Mouse (Mus musculus) intestine, embryonic 15.5 days (tissue): ENCODE results near the gene Park7. TPM values are rescaled to one million over a fixed set of nuclear protein-coding genes. Genes with fewer than 3 reads are reported as not detected.

Experiments
- ATAC-seq: fragments of 200-750 bp; cut with Nextera tagmentation; 2 replicates; pipeline ENCODE4 v1.8.0; 2017; ENCODE audit warnings: moderate TSS enrichment, moderate library complexity
- H3K27ac ChIP-seq: fragments of 300-500 bp; sonication (generic); 2 replicates; pipeline ENCODE4 v1.5.1; 2015; ENCODE audit warnings: mild to moderate bottlenecking, inconsistent platforms
- H3K27me3 ChIP-seq: fragments of 300-500 bp; sonication (generic); replicated peaks from 2 replicates; pipeline ENCODE4 v1.6.1; 2015; ENCODE audit warnings: inconsistent platforms
- H3K36me3 ChIP-seq: fragments of 300-500 bp; sonication (generic); 2 replicates; pipeline ENCODE4 v1.6.1; 2015; ENCODE audit warnings: inconsistent platforms
- H3K4me1 ChIP-seq: fragments of 300-500 bp; sonication (generic); replicated peaks from 2 replicates; pipeline ENCODE4 v1.6.1; 2015; ENCODE audit warnings: inconsistent platforms
- H3K4me2 ChIP-seq: fragments of 300-500 bp; sonication (generic); replicated peaks from 2 replicates; pipeline ENCODE4 v1.6.1; 2015; ENCODE audit warnings: mild to moderate bottlenecking, inconsistent platforms
- H3K4me3 ChIP-seq: fragments of 300-500 bp; sonication (generic); replicated peaks from 2 replicates; pipeline ENCODE4 v1.5.1; 2015; ENCODE audit warnings: inconsistent platforms
- H3K9ac ChIP-seq: fragments of 300-500 bp; sonication (generic); 2 replicates; pipeline ENCODE4 v1.6.1; 2015; ENCODE audit warnings: inconsistent platforms
- H3K9me3 ChIP-seq: fragments of 300-500 bp; sonication (generic); 2 replicates; pipeline ENCODE4 v1.6.1; 2016; ENCODE audit warnings: inconsistent platforms
- WGBS: fragments of 180-500 bp; shearing (Covaris S2); methylation state at CpG from one replicate; pipeline ENCODE4 v1.1.7; 2015; 5-methylcytosine and 5-hydroxymethylcytosine counted together
- polyA plus RNA-seq: library from polyadenylated mRNA; unstranded; fragments of >200 nt; fragmentation: Nextera tagmentation; extraction: Ambion mirVana; gene quantifications from 2 replicates; pipeline ENCODE4 v1.2.1, GENCODE M21; 2015

Gene Park7
- polyA plus RNA-seq, 1 experiment from 2014 or later: 410 TPM

- Histone ChIP-seq H3K9me3 (no peaks in the 10 kb centered on the region), H3K4me1 (no peaks in the 10 kb centered on the region), H3K4me3 (no peak overlapping the region), H3K36me3 (no peaks in the 10 kb centered on the region), H3K4me2 (no peak overlapping the region), H3K27ac (no peak overlapping the region), H3K9ac (no peak overlapping the region), H3K27me3 (no peaks in the 10 kb centered on the region; the same call in 1 of the 2 replicates)
- ATAC-seq: no peak
- 59% methylated on average over 10 of the region's 10 CpGs for WGBS
Observed at GRCm38 (mm10) chr4:150927789-150928188, 13.6 kb upstream of the Park7 start.

GRCm38 (mm10) chr4:150926924-150927705, 12.9 kb upstream of the Park7 start:
- Histone ChIP-seq H3K4me2 (no peak overlapping the region), H3K9me3 (no peaks in the 10 kb centered on the region), H3K36me3 (no peaks in the 10 kb centered on the region), H3K27ac (no peak overlapping the region), H3K4me3 (no peak overlapping the region), H3K9ac (no peak overlapping the region), H3K27me3 (no peaks in the 10 kb centered on the region; the same call in 1 of the 2 replicates), H3K4me1 (no peaks in the 10 kb centered on the region)
- 49% methylated on average over 14 of the region's 14 CpGs for WGBS
- no peak for ATAC-seq

- ATAC-seq: no peak
- 57% methylated on average over 5 of the region's 5 CpGs for WGBS
Observed at GRCm38 (mm10) chr4:150925923-150926322, 11.7 kb upstream of the Park7 start.

GRCm38 (mm10) chr4:150924936-150925335, 10.7 kb upstream of the Park7 start:
- Histone ChIP-seq H3K9me3 (no peaks in the 10 kb centered on the region), H3K36me3 (no peaks in the 10 kb centered on the region), H3K4me2 (no peak overlapping the region), H3K4me3 (no peak overlapping the region), H3K27ac (no peak overlapping the region), H3K27me3 (no peaks in the 10 kb centered on the region; the same call in 1 of the 2 replicates), H3K4me1 (no peaks in the 10 kb centered on the region), H3K9ac (no peak overlapping the region)
- ATAC-seq: no peak
- WGBS: 85% methylated on average over 6 of the region's 6 CpGs

More at GRCm38 (mm10) chr4:150925923-150926322, 11.7 kb upstream of the Park7 start:
- Histone ChIP-seq H3K27ac (no peak overlapping the region), H3K9me3 (no peaks in the 10 kb centered on the region), H3K4me1 (no peaks in the 10 kb centered on the region), H3K27me3 (no peaks in the 10 kb centered on the region; the same call in 1 of the 2 replicates), H3K4me3 (no peak overlapping the region), H3K4me2 (no peak overlapping the region), H3K9ac (no peak overlapping the region), H3K36me3 (no peaks in the 10 kb centered on the region)

GRCm38 (mm10) chr4:150924308-150924707, 10.1 kb upstream of the Park7 start:
- Histone ChIP-seq H3K4me2 (no peak overlapping the region), H3K36me3 (no peaks in the 10 kb centered on the region), H3K4me1 (no peaks in the 10 kb centered on the region), H3K4me3 (no peak overlapping the region), H3K9ac (no peak overlapping the region), H3K9me3 (no peaks in the 10 kb centered on the region), H3K27me3 (no peaks in the 10 kb centered on the region; the same call in 1 of the 2 replicates), H3K27ac (no peak overlapping the region)
- 83% methylated on average over 13 of the region's 13 CpGs for WGBS
- no peak for ATAC-seq

- Histone ChIP-seq H3K9me3 (no peaks in the 10 kb centered on the region), H3K4me2 (no peak overlapping the region), H3K9ac (no peak overlapping the region), H3K4me1 (no peaks in the 10 kb centered on the region), H3K4me3 (no peak overlapping the region), H3K36me3 (no peaks in the 10 kb centered on the region), H3K27ac (no peak overlapping the region), H3K27me3 (no peaks in the 10 kb centered on the region)
- 75% methylated on average over 8 of the region's 8 CpGs for WGBS
- ATAC-seq: 0 out of 2 replicates have a peak, but pooled peaks have one; percentile 27
Observed at GRCm38 (mm10) chr4:150921206-150921605, 7.0 kb upstream of the Park7 start.

GRCm38 (mm10) chr4:150917336-150918027, 3.2 kb upstream of the Park7 start:
- 72% methylated on average over 8 of the region's 8 CpGs for WGBS
- H3K4me3 ChIP-seq: no peak overlapping the region
- no peaks in the 10 kb centered on the region for H3K36me3 ChIP-seq
- H3K4me2 ChIP-seq: no peak overlapping the region
- no peak overlapping the region for H3K9ac ChIP-seq
- H3K27me3 ChIP-seq: no peaks in the 10 kb centered on the region
- no peaks in the 10 kb centered on the region for H3K9me3 ChIP-seq
- ATAC-seq: no peak
- H3K27ac ChIP-seq: no peak overlapping the region
- peaks cover 7% of the 10 kb centered on the region for H3K4me1 ChIP-seq

GRCm38 (mm10) chr4:150915181-150915906, 1.1 kb upstream of the Park7 start:
- Histone ChIP-seq H3K27me3 (no peaks in the 10 kb centered on the region), H3K9ac (peak overlapping the region; percentile 68), H3K27ac (no peak overlapping the region), H3K9me3 (no peaks in the 10 kb centered on the region), H3K4me3 (peak overlapping the region; percentile 60), H3K36me3 (no peaks in the 10 kb centered on the region), H3K4me2 (peak overlapping the region; percentile 53), H3K4me1 (peaks cover 7% of the 10 kb centered on the region)
- ATAC-seq: no peak
- 48% methylated on average over 10 of the region's 10 CpGs for WGBS

GRCm38 (mm10) chr4:150913743-150914142, 494 bp downstream of the Park7 start:
- no peak for ATAC-seq
- 18% methylated on average over 12 of the region's 12 CpGs for WGBS
- peaks cover 7% of the 10 kb centered on the region for H3K4me1 ChIP-seq
- H3K4me2 ChIP-seq: peak overlapping the region; percentile 53
- H3K36me3 ChIP-seq: no peaks in the 10 kb centered on the region
- H3K4me3 ChIP-seq: peak overlapping the region; percentile 60
- H3K27ac ChIP-seq: peak overlapping the region; percentile 86
- peak overlapping the region; percentile 68 for H3K9ac ChIP-seq
- H3K27me3 ChIP-seq: no peaks in the 10 kb centered on the region
- H3K9me3 ChIP-seq: no peaks in the 10 kb centered on the region

GRCm38 (mm10) chr4:150910164-150910951, 3.9 kb downstream of the Park7 start:
- H3K4me2 ChIP-seq: peak overlapping the region; percentile 67
- H3K27ac ChIP-seq: peak overlapping the region; percentile 89; the same call in 1 of the 2 replicates
- H3K4me1 ChIP-seq: peaks cover 9% of the 10 kb centered on the region
- no peaks in the 10 kb centered on the region for H3K9me3 ChIP-seq
- peak; percentile 6; the same call in 1 of the 2 replicates for ATAC-seq
- 83% methylated on average over 19 of the region's 19 CpGs for WGBS
- 0 out of 2 replicates have a peak, but pooled peaks cover 4% of the 10 kb centered on the region for H3K36me3 ChIP-seq
- H3K9ac ChIP-seq: no peak overlapping the region
- H3K4me3 ChIP-seq: peak overlapping the region; percentile 95; the same call in 1 of the 2 replicates
- H3K27me3 ChIP-seq: no peaks in the 10 kb centered on the region

GRCm38 (mm10) chr4:150909451-150910156, 4.6 kb downstream of the Park7 start:
- WGBS: under 1% methylated on average over 56 of the region's 56 CpGs
- ATAC-seq: peak; percentile 93

More at GRCm38 (mm10) chr4:150909451-150910156, 4.6 kb downstream of the Park7 start:
- H3K4me2 ChIP-seq: peak overlapping the region; percentile 67
- H3K27ac ChIP-seq: peak overlapping the region; percentile 89
- peak overlapping the region; percentile 97 for H3K9ac ChIP-seq
- 0 out of 2 replicates have a peak, but pooled peaks cover 4% of the 10 kb centered on the region for H3K36me3 ChIP-seq
- H3K4me3 ChIP-seq: peak overlapping the region; percentile 95
- peaks cover 4% of the 10 kb centered on the region; the same call in 1 of the 2 replicates for H3K4me1 ChIP-seq
- H3K27me3 ChIP-seq: no peaks in the 10 kb centered on the region
- no peaks in the 10 kb centered on the region for H3K9me3 ChIP-seq
